Mouse (Mus musculus) midbrain, postnatal 0 days (tissue): ENCODE data around the gene B430306N03Rik. TPM values are rescaled to one million over a fixed set of nuclear protein-coding genes. Genes with fewer than 3 reads are reported as not detected.
"Not testable (repeated sequence)": the region's sequence is repeated elsewhere in the genome, so short reads cannot be mapped to it uniquely, and the experiment has no call there.

ENCODE experiments used
- ATAC-seq: fragments of 200-750 bp; cut with Nextera tagmentation; 2 replicates; pipeline ENCODE4 v1.8.0; 2017; ENCODE audit warnings: moderate number of reproducible peaks, mild to moderate bottlenecking, moderate TSS enrichment, moderate library complexity; ENCODE audit not compliant: low FRiP score
- DNase-seq: peaks from one replicate; pipeline ENCODE4 v3.0.0-alpha.2; 2015; ENCODE audit warnings: low spot score
- H3K27ac ChIP-seq: fragments of 300-500 bp; sonication (generic); 2 replicates; pipeline ENCODE4 v1.5.1; 2014; ENCODE audit warnings: low read depth, mild to moderate bottlenecking, low read length, mixed read lengths
- H3K27me3 ChIP-seq: fragments of 300-500 bp; sonication (generic); 2 replicates; pipeline ENCODE4 v1.6.1; 2014; ENCODE audit warnings: low read length, control low read depth, mixed read lengths; ENCODE audit not compliant: insufficient read depth
- H3K36me3 ChIP-seq: fragments of 300-500 bp; sonication (generic); 2 replicates; pipeline ENCODE4 v1.6.1; 2014; ENCODE audit warnings: low read length, control low read depth, mixed read lengths; ENCODE audit not compliant: insufficient read depth
- H3K4me1 ChIP-seq: fragments of 300-500 bp; sonication (generic); 2 replicates; pipeline ENCODE4 v1.6.1; 2014; ENCODE audit warnings: mild to moderate bottlenecking, control low read depth, antibody characterized with exemption, low read length, mixed read lengths; ENCODE audit not compliant: insufficient read depth
- H3K4me2 ChIP-seq: fragments of 300-500 bp; sonication (generic); 2 replicates; pipeline ENCODE4 v1.6.1; 2014; ENCODE audit warnings: low read depth, mild to moderate bottlenecking, low read length, mixed read lengths; ENCODE audit not compliant: poor library complexity, severe bottlenecking
- H3K4me3 ChIP-seq: fragments of 300-500 bp; sonication (generic); 2 replicates; pipeline ENCODE4 v1.5.1; 2014; ENCODE audit warnings: low read depth, mild to moderate bottlenecking, low read length, moderate library complexity
- H3K9ac ChIP-seq: fragments of 300-500 bp; sonication (generic); replicated peaks from 2 replicates; pipeline ENCODE4 v1.6.1; 2014; ENCODE audit warnings: mild to moderate bottlenecking, low read length, moderate library complexity, mixed read lengths; ENCODE audit not compliant: poor library complexity, severe bottlenecking
- H3K9me3 ChIP-seq: fragments of 300-500 bp; sonication (generic); 2 replicates; pipeline ENCODE4 v1.6.1; 2016; ENCODE audit warnings: low read length, control low read depth
- CTCF ChIP-seq: IDR thresholded peaks from 2 replicates; pipeline ENCODE4 v1.5.1; 2016; ENCODE audit warnings: antibody characterized with exemption, mild to moderate bottlenecking
- WGBS: fragments of 180-500 bp; shearing (Covaris S2); extraction: QIAGEN DNeasy Blood & Tissue Kit; methylation state at CpG from one replicate; pipeline ENCODE4 v1.1.7; 2014; 5-methylcytosine and 5-hydroxymethylcytosine counted together
- polyA plus RNA-seq: library from polyadenylated mRNA; unstranded; fragments of >200 nt; fragmentation: Nextera tagmentation; extraction: Ambion mirVana; gene quantifications from 2 replicates; pipeline ENCODE4 v1.2.1, GENCODE M21; 2015
- total RNA-seq: library from RNA; depleted of rRNA; stranded (reverse); fragments of >200 nt; gene quantifications from 2 replicates; pipeline ENCODE4 v1.2.3, GENCODE M21; 2014

The B430306N03Rik gene
- total and polyA plus RNA-seq, 2 experiments from 2014 or later = 0.10 to 0.16 TPM

DNA sequence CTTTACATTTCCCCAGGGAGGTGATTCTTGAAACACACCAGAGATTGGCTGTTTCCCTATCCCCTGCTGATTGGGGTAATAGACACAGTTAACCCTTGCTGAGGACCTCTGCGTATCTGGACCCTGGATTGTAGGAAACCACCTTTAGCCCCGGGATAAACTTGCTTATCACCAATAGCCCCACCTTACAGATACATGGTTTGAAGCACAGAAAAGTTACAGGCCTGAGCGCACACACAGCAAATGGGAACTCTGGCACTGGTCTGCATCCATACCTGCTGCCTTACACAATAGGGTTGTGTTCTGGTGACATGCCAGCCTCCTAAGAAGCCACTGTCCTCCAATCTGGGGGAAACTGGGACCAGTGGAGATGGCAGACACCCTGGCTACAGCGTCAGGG lies 29.9 kb downstream of the B430306N03Rik start:
- Histone ChIP-seq H3K36me3 (no peaks in the 10 kb centered on the region), H3K4me2 (no peak overlapping the region), H3K9me3 (no peaks in the 10 kb centered on the region), H3K27me3 (no peaks in the 10 kb centered on the region), H3K9ac (no peak overlapping the region), H3K4me3 (no peak overlapping the region), H3K27ac (no peak overlapping the region), H3K4me1 (no peaks in the 10 kb centered on the region)
- WGBS = 87% methylated on average over 4 of the region's 4 CpGs
- DNase-seq (no peak), ATAC-seq (no peak)
- TF ChIP-seq CTCF = no peak

DNA sequence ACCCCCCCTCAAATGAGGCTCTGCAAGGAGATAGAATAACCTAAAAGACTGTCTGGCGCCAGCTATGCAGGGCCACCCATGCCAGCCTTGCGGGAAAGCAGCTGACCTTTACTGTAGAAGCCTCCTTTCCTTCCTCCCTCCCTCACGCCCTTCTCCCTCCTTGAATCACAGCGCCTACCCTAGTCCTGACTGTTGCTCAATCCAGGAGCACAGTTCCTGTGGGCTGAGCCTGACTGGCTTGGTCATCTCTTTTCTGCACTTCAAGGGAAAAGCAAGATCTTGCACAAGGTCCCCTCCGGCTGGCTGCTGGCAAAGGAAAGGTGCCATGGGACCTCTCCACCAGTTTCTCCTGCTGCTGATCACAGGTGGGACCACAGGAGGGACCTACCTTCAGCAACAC lies 30.3 kb downstream of the B430306N03Rik start, which contains the start of gene Trem2:
Gene Trem2 (plus strand): TSS at position 171 of the 400 bp plus-strand sequence.
- Histone ChIP-seq H3K27ac (no peak within 1 kb of the TSS), H3K9ac (no peak within 1 kb of the TSS), H3K4me2 (no peak within 1 kb of the TSS), H3K36me3 (no peaks in the 10 kb centered on the region), H3K4me1 (no peaks in the 10 kb centered on the region), H3K27me3 (no peaks in the 10 kb centered on the region), H3K9me3 (no peaks in the 10 kb centered on the region), H3K4me3 (no peak within 1 kb of the TSS)
- ATAC-seq (no peak), DNase-seq (no peak)
- TF ChIP-seq CTCF = no peak
- WGBS = 79% methylated on average over 5 of the region's 5 CpGs

GRCm38 (mm10) chr17:48346834-48347233 lies 30.9 kb downstream of the B430306N03Rik start:
- Histone ChIP-seq H3K36me3 (no peaks in the 10 kb centered on the region), H3K4me2 (no peak overlapping the region), H3K9ac (no peak overlapping the region), H3K4me3 (no peak overlapping the region), H3K27me3 (no peaks in the 10 kb centered on the region), H3K9me3 (no peaks in the 10 kb centered on the region), H3K27ac (no peak overlapping the region), H3K4me1 (no peaks in the 10 kb centered on the region)
- no peak for ATAC-seq
- DNase-seq = no peak
- TF ChIP-seq CTCF = no peak
- WGBS = 63% methylated on average over 4 of the region's 4 CpGs

DNA sequence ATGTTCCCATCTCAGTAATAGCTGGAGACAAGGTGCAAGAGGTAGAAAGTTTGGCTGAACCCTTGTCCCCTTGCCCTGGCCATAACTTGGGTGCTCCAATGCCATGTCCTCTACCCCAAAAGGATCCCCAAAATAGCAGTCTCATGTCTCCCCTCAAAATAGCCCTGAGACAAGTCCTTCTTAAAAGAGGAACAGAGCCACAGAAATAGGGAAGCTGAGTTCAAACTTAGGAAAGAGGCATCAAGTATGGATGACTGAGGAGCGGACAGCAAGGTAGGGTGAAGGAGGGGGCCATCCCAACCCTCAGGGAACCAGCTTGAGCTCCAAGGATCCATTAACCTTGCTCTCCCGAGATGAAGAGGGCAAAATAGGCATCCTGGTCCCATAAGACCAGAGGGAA lies 31.3 kb downstream of the B430306N03Rik start:
- ATAC-seq = no peak

DNA sequence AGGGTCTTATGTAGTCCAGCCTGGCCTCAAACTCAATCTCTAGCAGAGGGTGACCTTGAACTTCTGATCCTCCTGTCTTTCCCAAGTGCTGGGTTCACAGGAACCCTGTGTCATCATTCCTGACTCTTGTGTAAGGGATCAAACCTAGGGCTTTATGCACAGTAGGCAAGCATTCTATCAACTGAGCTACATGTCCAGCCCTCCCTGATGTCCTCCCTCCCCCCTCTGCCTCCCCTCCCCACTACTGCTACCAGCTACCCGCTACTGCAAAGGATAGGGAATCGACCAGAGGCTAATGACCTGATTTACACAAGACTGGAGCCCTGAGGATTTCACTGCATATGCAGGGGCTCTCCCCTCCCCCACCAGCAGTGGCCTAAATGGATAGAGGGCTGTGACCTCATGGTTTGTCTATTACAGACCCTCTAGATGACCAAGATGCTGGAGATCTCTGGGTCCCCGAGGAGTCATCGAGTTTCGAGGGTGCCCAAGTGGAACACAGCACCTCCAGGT lies 34.8 kb downstream of the B430306N03Rik start:
- Histone ChIP-seq H3K27me3 (no peaks in the 10 kb centered on the region), H3K4me2 (no peak overlapping the region), H3K9ac (no peak overlapping the region), H3K27ac (no peak overlapping the region), H3K4me1 (no peaks in the 10 kb centered on the region), H3K36me3 (no peaks in the 10 kb centered on the region), H3K9me3 (no peaks in the 10 kb centered on the region), H3K4me3 (no peak overlapping the region)
- DNase-seq (no peak), ATAC-seq (no peak)
- 77% methylated on average over 5 of the region's 5 CpGs for WGBS
- TF ChIP-seq CTCF = no peak

More for the DNA sequence above, 31.3 kb downstream of the B430306N03Rik start:
- H3K4me3 ChIP-seq = no peak overlapping the region
- no peak overlapping the region for H3K27ac ChIP-seq
- H3K4me2 ChIP-seq = no peak overlapping the region
- H3K27me3 ChIP-seq = no peaks in the 10 kb centered on the region
- no peak overlapping the region for H3K9ac ChIP-seq
- no peak for DNase-seq
- no peaks in the 10 kb centered on the region for H3K9me3 ChIP-seq
- TF ChIP-seq CTCF = no peak
- H3K4me1 ChIP-seq = no peaks in the 10 kb centered on the region
- no peaks in the 10 kb centered on the region for H3K36me3 ChIP-seq
- 70% methylated on average over 2 of the region's 2 CpGs for WGBS

- not testable (repeated sequence) for H3K27ac ChIP-seq, H3K4me3 ChIP-seq, H3K9me3 ChIP-seq, H3K4me1 ChIP-seq, H3K9ac ChIP-seq, H3K4me2 ChIP-seq, ATAC-seq, H3K36me3 ChIP-seq, DNase-seq, H3K27me3 ChIP-seq
- 62% methylated on average over 7 of the region's 7 CpGs for WGBS
These were observed 37.0 kb downstream of the B430306N03Rik start for GRCm38 (mm10) chr17:48352976-48353375.
